Mouse (Mus musculus): ENCODE results near the gene Cdh13.

The Cdh13 gene

DNA sequence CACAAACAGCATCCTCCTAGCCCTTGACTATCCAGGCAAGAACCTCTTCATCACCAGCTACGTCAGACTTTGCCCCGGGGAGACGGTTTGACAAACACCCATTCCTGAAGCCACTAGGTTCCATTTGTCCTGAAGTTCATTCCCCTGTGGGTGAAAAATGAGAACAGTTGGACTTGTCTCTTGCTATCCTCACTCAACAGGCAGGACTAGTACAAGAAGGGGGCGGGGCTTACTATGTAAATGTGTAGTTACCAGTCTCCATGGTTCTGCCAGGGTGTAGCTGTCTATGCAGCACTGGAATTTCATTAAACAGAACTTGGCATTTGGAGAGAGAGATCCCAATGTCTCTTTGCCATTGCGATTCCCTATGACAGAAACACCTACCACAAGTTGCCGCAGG, 544.2 kb downstream of the Cdh13 start:
- DNase-seq = no peak

GRCm38 (mm10) chr8:118830291-118830690, 546.8 kb downstream of the Cdh13 start:
- peak in 1 of 2 experiments; percentile 11 for DNase-seq

GRCm38 (mm10) chr8:118831026-118831425, 547.5 kb downstream of the Cdh13 start:
- no peak for DNase-seq

- no peak for DNase-seq
Observed at GRCm38 (mm10) chr8:118838801-118839200, 555.3 kb downstream of the Cdh13 start.

DNA sequence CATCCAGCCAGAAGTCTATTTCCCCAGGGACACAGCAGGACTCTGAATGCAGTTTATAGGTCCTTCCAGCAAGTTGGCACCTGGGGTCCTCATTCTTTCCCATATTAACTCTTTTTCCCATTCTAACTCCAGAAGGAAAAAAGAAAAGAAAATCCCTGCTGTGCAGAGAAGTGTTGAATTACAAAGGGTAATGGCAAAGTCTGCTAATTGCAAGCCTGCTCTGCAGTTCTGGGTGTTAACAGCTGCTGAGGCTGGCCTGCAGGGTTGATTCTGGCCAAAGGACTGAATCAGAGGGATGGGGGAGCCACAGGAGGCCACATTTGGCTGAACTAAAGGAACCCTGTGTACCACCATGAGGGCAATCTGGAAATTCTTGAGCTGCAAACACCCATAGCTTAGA, 562.2 kb downstream of the Cdh13 start:
- DNase-seq = no peak

- DNase-seq = no peak
Observed at GRCm38 (mm10) chr8:118848021-118848420, 564.5 kb downstream of the Cdh13 start.

DNA sequence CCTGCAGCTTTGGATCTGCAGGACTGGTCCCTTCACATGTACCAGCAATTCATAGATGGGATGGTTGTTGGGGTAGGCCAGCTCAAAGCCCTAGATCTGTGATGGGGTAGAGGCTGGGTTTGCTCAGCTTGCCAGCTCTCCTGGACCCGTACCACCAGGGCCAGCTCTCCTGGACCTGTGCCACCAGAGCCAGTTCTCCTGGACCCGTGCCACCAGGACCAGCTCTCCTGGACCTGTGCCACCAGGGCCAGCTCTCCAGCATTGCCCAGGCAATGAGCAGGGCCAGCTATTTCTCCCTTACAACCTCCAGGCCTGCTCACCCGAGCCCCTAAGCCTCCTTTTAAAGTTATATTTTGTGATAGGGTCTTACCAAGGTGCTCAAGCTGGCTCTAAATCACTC, 566.0 kb downstream of the Cdh13 start:
- DNase-seq = no peak

GRCm38 (mm10) chr8:118850381-118850780, 566.8 kb downstream of the Cdh13 start:
- DNase-seq = peak; percentile 11 to 16

GRCm38 (mm10) chr8:118851361-118851760, 567.8 kb downstream of the Cdh13 start:
- DNase-seq = no peak

GRCm38 (mm10) chr8:118852861-118853260, 569.3 kb downstream of the Cdh13 start:
- DNase-seq = no peak

DNA sequence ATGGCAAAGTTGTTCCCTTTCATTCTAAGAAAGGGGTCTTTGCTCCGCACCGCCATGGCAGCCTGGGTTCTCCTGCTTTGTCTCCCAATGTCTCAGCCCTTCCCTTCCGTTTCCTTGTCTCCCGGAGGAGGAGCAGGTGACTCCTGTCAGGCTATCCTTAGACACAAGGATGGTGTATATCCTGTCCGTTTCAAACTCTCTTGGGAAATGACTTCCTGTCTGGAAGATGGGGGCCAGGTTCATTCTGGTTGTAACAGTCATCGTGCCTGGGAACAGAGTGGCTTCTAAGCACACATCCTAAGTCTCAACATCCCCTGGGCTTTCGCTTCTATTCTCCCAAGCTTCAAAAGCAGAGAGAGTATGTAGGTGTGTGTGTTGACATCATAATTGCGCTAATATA, 571.1 kb downstream of the Cdh13 start:
- DNase-seq = no peak

GRCm38 (mm10) chr8:118866332-118866731, 582.8 kb downstream of the Cdh13 start:
- no peak for DNase-seq

- DNase-seq = no peak
Observed at GRCm38 (mm10) chr8:118870711-118871110, 587.2 kb downstream of the Cdh13 start.

- DNase-seq = no peak
Observed at GRCm38 (mm10) chr8:118879939-118880825, 596.6 kb downstream of the Cdh13 start.

DNA sequence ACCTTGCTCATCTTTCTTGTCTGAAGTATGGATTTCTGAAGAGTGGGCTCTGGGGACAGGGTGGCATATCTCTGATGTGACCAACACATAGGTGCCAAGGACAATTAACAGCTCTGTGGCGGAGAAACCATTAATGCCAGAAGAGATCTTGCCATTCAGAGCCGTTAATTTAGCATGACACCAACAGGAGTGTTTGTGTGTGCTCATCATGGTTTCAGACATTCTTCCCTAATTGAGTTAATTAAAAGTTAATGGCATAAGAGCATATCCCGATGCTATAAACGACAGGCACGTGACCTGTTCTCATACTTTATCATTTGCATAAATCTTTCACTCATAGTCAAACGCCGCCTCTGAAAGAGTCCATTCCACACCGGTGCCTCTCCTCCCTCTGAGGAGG, 600.8 kb downstream of the Cdh13 start:
- DNase-seq = no peak

- no peak for DNase-seq
Observed at GRCm38 (mm10) chr8:118884988-118885387, 601.5 kb downstream of the Cdh13 start.

GRCm38 (mm10) chr8:118902402-118902801, 618.9 kb downstream of the Cdh13 start:
- no peak for DNase-seq

DNA sequence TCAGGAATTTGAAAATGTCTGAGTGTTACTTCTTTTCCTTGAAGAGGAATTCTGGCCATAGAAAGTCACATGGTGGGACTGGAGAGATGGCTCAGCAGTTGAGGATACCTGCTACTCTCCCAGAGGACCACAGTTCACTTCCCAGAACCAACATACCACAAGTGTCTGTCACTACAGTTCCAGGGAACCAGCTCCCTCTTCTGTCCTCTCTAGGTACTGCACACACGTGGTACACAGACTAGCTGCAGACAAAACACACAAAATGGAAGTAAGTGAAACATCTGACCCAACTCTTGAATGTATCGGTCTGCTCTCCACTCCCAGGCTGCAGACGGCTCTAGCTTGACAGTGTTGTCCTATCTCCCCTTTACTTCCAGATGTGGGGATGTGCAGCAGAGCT, 633.0 kb downstream of the Cdh13 start:
- DNase-seq = no peak

GRCm38 (mm10) chr8:118937412-118937811, 653.9 kb downstream of the Cdh13 start:
- no peak for DNase-seq

DNA sequence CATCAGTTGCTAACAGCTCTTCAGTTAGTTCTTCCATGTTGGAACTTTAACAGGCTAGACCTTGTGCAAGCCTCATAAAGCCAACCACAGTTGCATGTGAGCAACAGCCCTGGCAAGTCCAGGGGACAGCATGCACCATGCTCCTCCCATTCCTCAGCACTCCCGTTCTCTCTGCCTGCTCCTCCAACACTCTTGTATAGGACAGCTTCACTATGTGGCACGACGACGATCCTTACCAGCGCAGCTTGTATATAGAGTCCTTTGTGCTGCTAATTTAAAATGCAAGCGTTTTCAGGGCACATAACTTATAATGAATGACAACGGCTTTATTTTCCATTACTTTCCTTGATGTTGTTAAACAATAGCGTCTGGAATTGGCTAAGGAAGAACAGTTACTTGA, 654.5 kb downstream of the Cdh13 start:
- DNase-seq = no peak

- DNase-seq = no peak
Observed at GRCm38 (mm10) chr8:118951766-118952741, 668.5 kb downstream of the Cdh13 start.

DNA sequence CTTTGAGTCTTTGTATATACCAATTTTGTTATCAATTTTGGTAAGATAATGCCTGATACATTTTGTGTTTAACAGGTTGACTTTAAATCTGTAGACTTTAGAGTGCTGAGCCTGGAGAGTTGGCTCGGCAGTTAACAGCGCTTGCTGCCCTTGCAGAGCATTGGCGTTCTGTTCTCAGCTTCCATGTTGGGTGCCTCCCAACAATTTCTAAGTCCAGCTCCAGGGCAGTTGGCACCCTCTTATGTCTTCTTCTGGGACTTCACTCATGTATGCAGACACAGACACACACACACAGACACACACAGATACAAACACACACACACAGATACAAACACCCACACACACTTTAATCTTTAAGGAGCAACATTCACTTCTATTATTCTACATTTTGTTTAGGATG, 672.6 kb downstream of the Cdh13 start:
- no peak for DNase-seq

- peak; percentile 5 to 24 for DNase-seq
Observed at GRCm38 (mm10) chr8:118961877-118962545, 678.5 kb downstream of the Cdh13 start.

Data from lung, adult 18-20 months (tissue).